Mouse (Mus musculus): ENCODE data around the gene Srm. TPM values are rescaled to one million over a fixed set of nuclear protein-coding genes. Genes with fewer than 3 reads are reported as not detected.

Gene Srm
- polyA plus RNA-seq (2012; rRNA removed; ENCODE audit: low replicate concordance), result 43.9 and 58.2 TPM in 2 replicates

GRCm38 (mm10) chr4:148591171-148591630 lies at the start of gene Srm:
Gene Srm (plus strand): TSS chr4:148591503.

GRCm38 (mm10) chr4:148558297-148559000 lies 32.9 kb upstream of the Srm start, which contains the start of gene Exosc10:
Gene Exosc10 (plus strand): TSS chr4:148558429.

GRCm38 (mm10) chr4:148602357-148603120 lies 11.2 kb downstream of the Srm start, which contains the start of gene Masp2:
Gene Masp2 (plus strand): TSS chr4:148602554.

DNA sequence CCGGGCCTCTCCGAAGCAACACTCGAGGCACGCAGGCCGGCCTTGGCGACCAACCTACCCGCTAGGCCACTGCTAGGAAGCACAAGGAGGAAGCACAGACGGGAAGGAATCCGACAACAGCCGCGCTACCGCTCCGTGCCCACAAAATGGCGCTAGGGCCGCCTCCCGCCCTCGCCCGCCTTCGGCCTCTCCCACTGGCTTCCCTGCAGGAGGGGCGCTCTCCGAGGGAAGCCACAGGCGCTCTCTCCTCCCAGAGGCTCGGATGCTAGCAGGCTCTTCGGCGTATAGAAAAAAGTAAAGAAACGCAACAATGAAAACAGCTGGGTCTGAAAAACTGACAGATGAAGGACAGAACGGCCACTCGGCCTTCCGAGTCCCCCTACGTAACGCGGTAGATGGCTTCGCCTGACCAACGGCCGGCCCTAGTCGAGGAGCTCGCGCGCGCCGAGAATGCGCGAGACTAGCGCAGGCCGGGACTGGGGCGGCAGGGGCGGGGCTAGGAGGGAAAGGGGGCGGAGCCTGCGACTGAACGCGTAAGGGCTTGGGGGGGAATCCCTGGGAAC lies 35.4 kb downstream of the Srm start, which contains the start of gene Tardbp:
Tardbp (minus strand) TSS at position 397 of the 563 bp plus-strand sequence.

GRCm38 (mm10) chr4:148643291-148644156 lies 52.2 kb downstream of the Srm start, which contains the start of gene Gm572:
Gene Gm572 (plus strand): TSS chr4:148643317.

Other genes starting within 250 kb of the Srm start
- gene Ubiad1, start 146.7 kb upstream of the Srm start, polyA plus RNA-seq (2012; rRNA removed; ENCODE audit: low replicate concordance), result 8.1 and 12.5 TPM in 2 replicates
- 6.2 and 10.3 TPM in 2 replicates for gene Mtor, start 142.9 kb upstream of the Srm start, polyA plus RNA-seq (2012; rRNA removed; ENCODE audit: low replicate concordance)
- 0.12 and 0.23 TPM in 2 replicates for gene Angptl7, start 91.0 kb upstream of the Srm start, polyA plus RNA-seq (2012; rRNA removed; ENCODE audit: low replicate concordance)
- gene Exosc10, start 33.1 kb upstream of the Srm start, polyA plus RNA-seq (2012; rRNA removed; ENCODE audit: low replicate concordance), result 8.7 and 14.3 TPM in 2 replicates
- gene Masp2, start 11.1 kb downstream of the Srm start, polyA plus RNA-seq (2012; rRNA removed; ENCODE audit: low replicate concordance), result 0.56 and 0.60 TPM in 2 replicates
- gene Tardbp, start 35.5 kb downstream of the Srm start, polyA plus RNA-seq (2012; rRNA removed; ENCODE audit: low replicate concordance), result 5.0 and 8.1 TPM in 2 replicates
- gene Gm572, start 51.8 kb downstream of the Srm start, polyA plus RNA-seq (2012; rRNA removed; ENCODE audit: low replicate concordance), result 0.19 TPM in 1 of 2 replicates, not detected in the other
- gene Casz1, start 212.9 kb downstream of the Srm start, polyA plus RNA-seq (2012; rRNA removed; ENCODE audit: low replicate concordance), result 55.8 and 87.7 TPM in 2 replicates

Data from duodenum, adult 2 months (tissue).